Mouse (Mus musculus) CD4-positive, CD25-positive, alpha-beta regulatory T cell, adult 2 months (primary cell): Measurements from ENCODE around the gene Sprr2e.

Experiments
- DNase-seq: peaks from one replicate; pipeline ENCODE4 v3.0.0-alpha.2; 2012; ENCODE audit warnings: low read depth, low spot score

Sprr2e gene

GRCm38 (mm10) chr3:92351843-92352242 lies at the start of gene Sprr2e:
Sprr2e (plus strand) TSS chr3:92352143.
- DNase-seq, result no peak

GRCm38 (mm10) chr3:92307406-92307805 lies 44.5 kb upstream of the Sprr2e start:
- no peak for DNase-seq

- no peak for DNase-seq
These were observed 35.6 kb upstream of the Sprr2e start, which contains the start of gene Sprr2b for GRCm38 (mm10) chr3:92316320-92316719. Sprr2b (plus strand) TSS chr3:92316620.

DNA sequence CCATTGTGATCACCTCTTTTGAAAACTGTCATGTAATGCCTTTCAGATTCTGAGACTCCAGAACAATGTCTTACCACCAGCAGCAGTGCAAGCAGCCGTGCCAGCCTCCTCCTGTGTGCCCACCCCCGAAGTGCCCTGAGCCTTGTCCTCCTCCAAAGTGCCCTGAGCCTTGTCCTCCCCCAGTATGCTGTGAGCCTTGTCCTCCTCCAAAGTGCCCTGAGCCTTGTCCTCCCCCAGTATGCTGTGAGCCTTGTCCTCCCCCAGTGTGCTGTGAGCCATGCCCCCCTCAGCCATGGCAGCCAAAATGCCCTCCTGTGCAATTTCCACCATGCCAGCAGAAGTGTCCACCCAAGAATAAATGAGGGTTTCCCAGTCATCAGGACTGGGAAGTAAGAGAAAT lies 34.6 kb upstream of the Sprr2e start:
- DNase-seq, result no peak

DNA sequence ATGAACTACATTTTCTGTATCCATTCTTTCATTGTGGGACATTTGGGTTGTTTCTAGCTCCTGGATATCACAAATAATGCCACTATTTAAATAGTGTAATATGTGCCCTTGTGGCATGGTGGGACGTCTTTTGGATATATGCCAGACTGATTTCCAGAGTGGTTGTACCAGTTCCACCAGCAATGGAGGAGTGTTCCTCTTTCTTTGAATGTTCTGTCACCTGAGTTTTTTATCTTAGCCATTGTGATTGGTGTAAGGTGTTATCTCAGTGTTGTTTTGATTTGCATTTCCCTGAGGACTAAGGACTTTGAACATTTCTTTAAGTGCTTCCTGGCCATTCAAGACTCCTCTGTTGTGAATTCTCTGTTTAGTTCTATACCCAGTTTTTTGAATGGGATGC lies 15.7 kb upstream of the Sprr2e start:
- no peak for DNase-seq

DNA sequence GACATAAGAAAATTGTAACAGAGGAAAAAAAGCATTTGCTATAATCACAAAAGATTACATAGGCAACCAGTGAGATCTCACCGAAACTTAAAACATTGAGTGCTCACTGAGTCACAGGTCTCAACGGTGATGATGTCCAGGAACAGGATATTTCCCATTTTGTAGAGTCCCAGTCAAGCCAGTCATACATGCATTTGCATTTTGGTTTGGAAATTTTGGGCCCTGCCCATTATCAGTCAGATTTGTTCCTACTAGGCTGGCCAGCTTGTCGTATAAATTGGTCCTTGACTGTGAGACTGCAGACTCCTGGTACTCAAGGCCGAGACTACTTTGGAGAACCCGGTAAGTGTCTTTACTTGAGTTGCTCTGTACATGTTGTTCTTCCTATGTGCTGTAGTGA lies 13.1 kb upstream of the Sprr2e start, which contains the start of gene Sprr2d:
Sprr2d (plus strand) TSS at position 301 of the 400 bp plus-strand sequence.
- DNase-seq, result no peak

DNA sequence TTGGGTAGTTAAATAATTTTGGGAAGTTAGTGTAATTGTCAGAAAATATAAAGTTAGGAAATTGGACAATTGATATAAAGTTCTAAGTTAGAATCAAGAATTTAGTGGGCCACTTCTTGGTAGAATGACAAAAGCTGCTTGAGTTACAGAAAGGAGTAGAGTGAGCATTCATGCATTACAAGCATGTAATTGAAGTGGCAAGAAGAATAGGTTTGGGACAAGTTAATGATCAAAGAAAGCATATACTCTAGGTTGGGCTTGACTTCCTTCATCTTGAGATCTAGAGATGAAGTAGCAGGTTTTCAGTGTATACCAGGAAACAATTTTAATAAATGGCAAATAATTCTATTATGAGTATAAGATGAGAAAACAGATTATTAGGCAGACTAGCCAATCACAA lies 9.7 kb downstream of the Sprr2e start:
- no peak for DNase-seq

GRCm38 (mm10) chr3:92364887-92365286 lies 12.9 kb downstream of the Sprr2e start, which contains the start of gene Sprr2f:
Sprr2f (plus strand) TSS chr3:92365187.
- DNase-seq, result no peak

DNA sequence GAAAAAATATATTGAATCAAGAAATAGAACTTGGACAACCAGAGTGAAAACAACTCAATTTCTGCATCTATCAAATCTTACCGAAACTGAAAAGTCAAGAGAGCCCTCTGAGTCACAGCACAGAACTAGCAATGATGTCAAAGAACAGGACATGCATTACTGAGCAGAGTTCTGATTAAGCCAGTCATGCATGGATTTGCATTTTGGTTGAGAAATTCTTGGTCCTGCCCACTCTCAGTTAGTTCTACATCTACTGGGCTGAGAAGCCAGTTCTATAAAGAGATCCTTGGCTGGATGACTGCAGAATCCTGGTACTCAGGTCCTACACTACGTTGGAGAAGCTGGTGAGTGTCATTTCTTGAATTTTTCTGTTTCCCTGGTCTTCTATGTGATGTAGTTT lies 21.7 kb downstream of the Sprr2e start:
- DNase-seq, result no peak

DNA sequence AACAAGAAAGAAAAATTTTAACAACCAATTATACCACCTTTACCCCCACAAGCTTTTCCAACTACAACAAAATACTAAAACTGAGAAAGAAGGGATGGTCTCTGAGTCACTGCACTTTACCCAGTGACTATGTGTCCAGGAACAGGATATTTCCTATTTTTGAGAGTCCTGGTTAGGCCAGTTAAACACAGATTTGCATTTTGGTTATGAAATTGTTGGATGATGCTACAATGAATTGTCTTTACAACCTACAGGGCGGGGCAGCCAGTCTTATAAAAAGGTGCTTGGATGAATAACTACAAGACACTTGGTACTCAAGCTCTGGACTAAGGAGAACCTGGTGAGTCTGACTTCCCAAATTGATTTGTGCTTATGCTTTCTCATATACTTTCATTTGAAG lies 33.4 kb downstream of the Sprr2e start, which contains the start of gene Sprr2h:
Sprr2h (plus strand) TSS at position 301 of the 400 bp plus-strand sequence.
- DNase-seq, result no peak

- no peak for DNase-seq
These were observed 42.4 kb downstream of the Sprr2e start for GRCm38 (mm10) chr3:92394301-92394700.
